30 mouse cellular contexts compared by ENCODE assay signal in genomic region chr11:118371876-118372275, GRCm38 (mm10). TPM values are rescaled to one million over a fixed set of nuclear protein-coding genes. Genes with fewer than 3 reads are reported as not detected.
A peak's percentile ranks its signal among the peaks of the same experiment; 100 is the strongest.
DNase-seq lines count a peak whose midpoint lies in the region; ATAC-seq lines count a peak whose summit lies in the region.
"Had no signal": no experiment of that assay in that cellular context is flagged by ENCODE, and none has a peak within 500 bp of the region (broad histone marks: within the 10 kb centered on the region; RNA-seq: fewer than 3 reads in every experiment).

No protein-coding gene starts in this region.

- H3K4me2 ChIP-seq in embryonic facial prominence, embryonic 14.5 days (ENCODE audit: low read depth, low read length), result no peak overlapping the region
- H3K4me2 ChIP-seq in forebrain, embryonic 12.5 days, result no peak overlapping the region
- H3K4me2 ChIP-seq: heart, embryonic 15.5 days; hindbrain, embryonic 12.5 days; midbrain, embryonic 12.5 days; neural tube, embryonic 12.5 days had no signal

- H3K4me1 ChIP-seq in embryonic facial prominence, embryonic 14.5 days (ENCODE audit: control insufficient read depth, insufficient read depth, low read length), result peaks cover 9% of the 10 kb centered on the region
- H3K4me1 ChIP-seq in forebrain, embryonic 12.5 days, result peaks cover 7% of the 10 kb centered on the region; the same call in 1 of the 2 replicates
- H3K4me1 ChIP-seq: heart, embryonic 10.5 days had no signal

- no peak overlapping the region for H3K27ac ChIP-seq in embryonic facial prominence, embryonic 14.5 days (replicated peaks; ENCODE audit: low read depth, low read length)
- H3K27ac ChIP-seq in forebrain, embryonic 12.5 days, result no peak overlapping the region
- H3K27ac ChIP-seq: heart, embryonic 10.5 days; heart, embryonic 15.5 days; hindbrain, embryonic 12.5 days; hindbrain, postnatal 0 days; liver, embryonic 14.5 days; midbrain, embryonic 12.5 days; neural tube, embryonic 12.5 days had no signal

- H3K27me3 ChIP-seq in embryonic facial prominence, embryonic 14.5 days (replicated peaks; ENCODE audit: control insufficient read depth, insufficient read depth, low read length), result no peaks in the 10 kb centered on the region
- no peaks in the 10 kb centered on the region for H3K27me3 ChIP-seq in forebrain, embryonic 12.5 days
- H3K27me3 ChIP-seq: heart, embryonic 15.5 days; hindbrain, embryonic 12.5 days; neural tube, embryonic 12.5 days had no signal

- no peak overlapping the region for H3K4me3 ChIP-seq in embryonic facial prominence, embryonic 14.5 days (ENCODE audit: low read depth, low read length)
- H3K4me3 ChIP-seq in forebrain, embryonic 12.5 days (replicated peaks), result no peak overlapping the region
- H3K4me3 ChIP-seq: forebrain, embryonic 10.5 days; heart, embryonic 10.5 days; heart, embryonic 15.5 days; hindbrain, embryonic 12.5 days; midbrain, embryonic 12.5 days; myocyte; neural tube, embryonic 12.5 days had no signal

- WGBS in embryonic facial prominence, embryonic 14.5 days, result 64% methylated on average over 7 of the region's 7 CpGs
- WGBS in forebrain, embryonic 12.5 days, result 89% methylated on average over 7 of the region's 7 CpGs

- H3K9me3 ChIP-seq in embryonic facial prominence, embryonic 14.5 days (ENCODE audit: control insufficient read depth, low read length), result no peaks in the 10 kb centered on the region
- no peaks in the 10 kb centered on the region for H3K9me3 ChIP-seq in forebrain, embryonic 12.5 days
- H3K9me3 ChIP-seq: forebrain, embryonic 10.5 days; heart, embryonic 10.5 days; heart, embryonic 15.5 days; hindbrain, embryonic 12.5 days; midbrain, embryonic 12.5 days; neural tube, embryonic 12.5 days had no signal

- peak; percentile 13; the same call in 1 of the 2 replicates for ATAC-seq in embryonic facial prominence, embryonic 14.5 days (ENCODE audit: low read depth)
- no peak for ATAC-seq in forebrain, embryonic 12.5 days (ENCODE audit: low FRiP score)
- ATAC-seq: activated CD4-positive, CD25-positive, alpha-beta regulatory T cell, adult 4 months; forebrain, embryonic 16.5 days; hindbrain, postnatal 0 days; intestine, embryonic 16.5 days had no signal

- no peaks in the 10 kb centered on the region for H3K36me3 ChIP-seq in embryonic facial prominence, embryonic 14.5 days (ENCODE audit: control insufficient read depth, insufficient read depth, low read length)
- H3K36me3 ChIP-seq in forebrain, embryonic 12.5 days (replicated peaks), result no peaks in the 10 kb centered on the region
- H3K36me3 ChIP-seq: forebrain, embryonic 10.5 days; heart, embryonic 10.5 days; heart, embryonic 15.5 days; hindbrain, embryonic 12.5 days; midbrain, embryonic 12.5 days; neural tube, embryonic 12.5 days had no signal

- no peak overlapping the region for H3K9ac ChIP-seq in embryonic facial prominence, embryonic 14.5 days (ENCODE audit: low read depth, low read length)
- H3K9ac ChIP-seq in forebrain, embryonic 12.5 days, result no peak overlapping the region
- H3K9ac ChIP-seq: heart, embryonic 15.5 days; hindbrain, embryonic 12.5 days; liver, embryonic 14.5 days; midbrain, embryonic 12.5 days; neural tube, embryonic 12.5 days had no signal

- DNase-seq in heart, postnatal 4 days, result peak; percentile 37
- no peak for DNase-seq in heart, adult 18-20 months
- peak; percentile 46 for DNase-seq in testis, postnatal 10 days (ENCODE audit: low spot score)
- no peak for DNase-seq in testis, postnatal 14 days (ENCODE audit: low spot score)
- DNase-seq in embryonic facial prominence, embryonic 14.5 days (ENCODE audit: low spot score), result peak; percentile 50
- DNase-seq in cerebellum, postnatal 4 days (ENCODE audit: low spot score in 2 of 2), result no peak
- DNase-seq: adrenal gland, adult 2 months; B cell, adult 2 months; cerebellum, adult 2 months; gastrocnemius, postnatal 36 days; kidney, adult 8-10 months; kidney, postnatal 14 days; liver; lung, adult 2 months; right cerebral cortex, adult 18-20 months; spleen, adult 18-20 months had no signal

RNA-seq across cellular contexts. Expression of gene Timp2, which starts 16.3 kb away (rescaled TPM):
- total RNA-seq in heart, postnatal 4 days (2021), result 100 to 1,000 TPM; 206 to 223 TPM
- total RNA-seq in heart, adult 18-20 months (2021), result 100 to 1,000 TPM in 1 of 2 experiments, 10 to 100 TPM in 1; 75.0 to 102 TPM
- 182 and 196 TPM in 2 replicates for polyA plus RNA-seq in embryonic facial prominence, embryonic 14.5 days (2014; fragmentation: Nextera tagmentation; extraction: Ambion mirVana)
- 47.0 and 48.0 TPM in 2 replicates for polyA plus RNA-seq in forebrain, embryonic 12.5 days (2016; fragmentation: Nextera tagmentation; extraction: Ambion mirVana)

RNA-seq across cellular contexts. Expression of gene Cep295nl, which starts 29.6 kb away (rescaled TPM):
- total RNA-seq in heart, postnatal 4 days (2021), result 1 to 10 TPM; 1.9 to 2.5 TPM
- under 1 TPM; 0.39 to 0.42 TPM for total RNA-seq in heart, adult 18-20 months (2021)
- 0.63 and 1.2 TPM in 2 replicates for polyA plus RNA-seq in embryonic facial prominence, embryonic 14.5 days (2014; fragmentation: Nextera tagmentation; extraction: Ambion mirVana)
- 0.32 and 0.41 TPM in 2 replicates for polyA plus RNA-seq in forebrain, embryonic 12.5 days (2016; fragmentation: Nextera tagmentation; extraction: Ambion mirVana)
- total RNA-seq: megakaryocyte progenitor cell, adult 5-6 weeks had no signal
- polyA plus RNA-seq: adrenal gland, adult 2 months had no signal

RNA-seq across cellular contexts. Expression of gene Lgals3bp, which starts 30.0 kb away (rescaled TPM):
- 10 to 100 TPM; 20.2 to 24.4 TPM for total RNA-seq in heart, postnatal 4 days (2021)
- total RNA-seq in heart, adult 18-20 months (2021), result 10 to 100 TPM; 19.6 to 34.9 TPM
- polyA plus RNA-seq in embryonic facial prominence, embryonic 14.5 days (2014; fragmentation: Nextera tagmentation; extraction: Ambion mirVana), result 11.8 and 14.2 TPM in 2 replicates
- polyA plus RNA-seq in forebrain, embryonic 12.5 days (2016; fragmentation: Nextera tagmentation; extraction: Ambion mirVana), result 1.2 TPM in 2 replicates

RNA-seq across cellular contexts. Expression of gene Cant1, which starts 47.0 kb away (rescaled TPM):
- 10 to 100 TPM; 19.6 to 20.2 TPM for total RNA-seq in heart, postnatal 4 days (2021)
- total RNA-seq in heart, adult 18-20 months (2021), result 10 to 100 TPM; 17.5 to 18.6 TPM
- 30.8 and 30.9 TPM in 2 replicates for polyA plus RNA-seq in embryonic facial prominence, embryonic 14.5 days (2014; fragmentation: Nextera tagmentation; extraction: Ambion mirVana)
- polyA plus RNA-seq in forebrain, embryonic 12.5 days (2016; fragmentation: Nextera tagmentation; extraction: Ambion mirVana), result 25.4 and 27.0 TPM in 2 replicates

RNA-seq across cellular contexts. Expression of gene C1qtnf1, which starts 56.1 kb away (rescaled TPM):
- 10 to 100 TPM; 21.2 to 25.1 TPM for total RNA-seq in heart, postnatal 4 days (2021)
- total RNA-seq in heart, adult 18-20 months (2021), result 10 to 100 TPM; 13.4 to 16.4 TPM
- polyA plus RNA-seq in embryonic facial prominence, embryonic 14.5 days (2014; fragmentation: Nextera tagmentation; extraction: Ambion mirVana), result 14.3 and 15.9 TPM in 2 replicates
- 1.8 and 2.9 TPM in 2 replicates for polyA plus RNA-seq in forebrain, embryonic 12.5 days (2016; fragmentation: Nextera tagmentation; extraction: Ambion mirVana)
- total RNA-seq: megakaryocyte progenitor cell, adult 5-6 weeks had no signal
- polyA plus RNA-seq: activated CD4-positive, CD25-positive, alpha-beta regulatory T cell, adult 4 months had no signal

Comparison
In these comparisons a context has a peak if more than half of its experiments do, and no peak if none do; other contexts are left out.
1. DNase-seq: peak in heart, postnatal 4 days (single experiment), testis, postnatal 10 days (single experiment) and embryonic facial prominence, embryonic 14.5 days (single experiment); none in heart, adult 18-20 months (0 of 2), testis, postnatal 14 days (single experiment) and cerebellum, postnatal 4 days (0 of 2).